Mouse (Mus musculus): ENCODE results near the gene Sgsm2.

Gene Sgsm2

DNA sequence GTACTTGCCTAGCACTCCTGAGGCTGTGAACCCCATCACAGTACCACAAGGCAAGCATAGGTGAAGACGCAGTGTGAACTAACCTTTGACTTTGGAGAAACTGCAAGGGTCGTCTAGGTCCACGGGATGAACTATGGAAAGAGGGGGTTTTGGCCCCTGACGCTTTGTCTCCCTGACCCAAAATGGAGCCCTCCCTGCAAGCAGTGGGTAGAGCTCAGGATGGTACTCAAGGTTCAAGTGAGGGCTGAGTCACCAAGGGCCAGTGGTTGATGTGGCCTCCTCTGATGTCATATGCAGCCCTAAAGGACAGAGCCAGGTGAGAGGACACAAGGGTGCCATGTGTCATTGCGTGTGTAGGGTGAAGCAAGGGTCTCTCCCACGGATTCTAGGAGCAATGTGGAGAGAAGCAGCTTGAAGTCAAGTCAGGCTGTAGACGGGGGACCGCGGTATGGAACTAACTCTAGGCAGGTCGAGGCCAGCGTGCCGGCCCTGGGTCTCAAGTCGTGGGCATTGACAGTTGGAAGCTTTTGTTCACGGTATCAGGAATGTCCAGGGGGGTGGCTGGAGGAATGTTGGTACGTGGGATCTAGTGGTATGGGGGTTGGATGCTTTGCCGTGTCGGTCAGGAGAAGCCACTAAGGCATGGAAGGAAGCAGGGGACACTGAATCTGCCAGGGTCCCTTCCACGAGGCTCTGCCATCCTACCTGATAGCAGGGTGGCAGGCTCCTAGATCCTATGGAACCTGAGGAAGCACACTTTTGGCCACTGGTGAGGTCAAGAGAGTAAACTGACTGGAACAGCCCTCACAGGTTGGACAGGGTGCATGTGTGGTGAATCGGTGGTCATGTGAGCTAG is 56.8 kb downstream of the Sgsm2 start:
- DNase-seq, result no peak

DNA sequence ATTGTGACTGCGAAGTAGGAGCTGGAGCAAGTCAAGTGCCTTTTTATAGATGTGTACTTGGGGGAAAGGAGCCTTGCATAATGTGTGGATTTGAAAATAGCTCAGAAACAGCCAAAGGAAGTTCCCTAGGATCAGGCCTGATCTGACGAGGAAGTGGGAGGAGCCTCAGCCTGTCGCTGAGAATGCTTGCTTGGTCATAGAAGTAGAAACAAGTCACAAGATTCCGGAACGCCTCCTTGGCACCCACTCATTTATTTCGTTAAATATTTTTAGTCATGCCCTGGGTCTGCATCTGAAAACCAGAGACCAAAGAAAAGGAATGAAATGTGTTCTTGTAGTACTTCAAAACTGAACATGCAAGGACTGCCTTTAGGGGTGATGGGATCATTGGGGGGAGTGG is 57.9 kb downstream of the Sgsm2 start:
- DNase-seq, result peak; percentile 71

DNA sequence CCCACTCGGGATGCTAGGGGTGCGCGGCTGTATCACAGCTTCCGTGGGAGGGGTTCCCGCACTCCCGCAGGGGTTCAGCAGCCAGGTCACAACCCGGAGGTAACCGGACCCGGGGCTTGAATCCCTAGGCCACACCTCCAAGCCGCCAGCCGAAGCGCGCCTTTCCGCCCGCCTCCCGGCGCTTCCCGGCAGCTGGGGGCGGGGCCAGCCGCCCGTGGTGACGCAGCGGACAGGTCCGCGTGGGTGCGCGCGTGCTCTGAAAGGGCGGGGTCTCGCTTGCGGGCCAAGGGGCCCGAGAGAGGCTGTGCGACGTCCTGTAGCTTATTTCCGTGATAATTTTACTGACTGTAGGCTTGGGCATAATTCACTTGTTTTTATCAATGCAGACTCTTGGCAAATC is 58.4 kb downstream of the Sgsm2 start:
- DNase-seq, result peak; percentile 95

DNA sequence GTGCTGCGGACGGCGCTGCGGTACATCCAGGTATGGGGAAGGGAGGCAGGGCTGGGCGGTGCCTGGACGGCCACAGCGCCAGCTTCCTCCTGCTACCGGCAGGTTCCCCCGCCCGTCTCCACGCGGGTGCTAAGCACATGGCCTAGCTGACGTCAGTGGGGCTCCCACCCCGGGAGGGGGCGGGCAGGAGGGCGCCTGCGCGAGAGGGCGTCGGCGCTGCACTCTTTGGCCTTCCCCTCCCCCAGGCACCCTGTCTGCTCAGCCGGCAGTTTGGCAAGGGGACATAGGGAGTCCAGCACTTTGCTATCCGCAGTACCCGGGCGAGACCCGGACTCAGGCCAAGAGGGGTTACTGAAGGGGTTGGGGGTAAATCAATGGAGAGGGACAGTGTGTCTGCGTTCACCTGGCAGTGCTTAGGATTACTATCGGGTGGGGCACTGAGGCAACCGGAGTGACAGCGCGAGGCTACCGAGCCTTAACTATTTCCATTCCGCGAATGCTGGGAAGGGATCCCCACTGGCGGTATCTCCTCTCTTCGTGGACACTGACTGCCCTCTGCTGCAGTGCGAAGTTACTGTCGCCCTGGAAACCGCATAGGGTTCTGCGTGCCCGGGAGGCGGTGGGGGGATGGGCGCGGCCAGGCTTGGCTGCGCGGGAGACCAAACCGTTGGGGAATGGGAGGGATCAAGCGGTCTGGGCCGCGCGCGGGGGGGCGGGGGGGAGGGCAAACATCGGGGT is 59.0 kb downstream of the Sgsm2 start:
- peak; percentile 95 for DNase-seq

DNA sequence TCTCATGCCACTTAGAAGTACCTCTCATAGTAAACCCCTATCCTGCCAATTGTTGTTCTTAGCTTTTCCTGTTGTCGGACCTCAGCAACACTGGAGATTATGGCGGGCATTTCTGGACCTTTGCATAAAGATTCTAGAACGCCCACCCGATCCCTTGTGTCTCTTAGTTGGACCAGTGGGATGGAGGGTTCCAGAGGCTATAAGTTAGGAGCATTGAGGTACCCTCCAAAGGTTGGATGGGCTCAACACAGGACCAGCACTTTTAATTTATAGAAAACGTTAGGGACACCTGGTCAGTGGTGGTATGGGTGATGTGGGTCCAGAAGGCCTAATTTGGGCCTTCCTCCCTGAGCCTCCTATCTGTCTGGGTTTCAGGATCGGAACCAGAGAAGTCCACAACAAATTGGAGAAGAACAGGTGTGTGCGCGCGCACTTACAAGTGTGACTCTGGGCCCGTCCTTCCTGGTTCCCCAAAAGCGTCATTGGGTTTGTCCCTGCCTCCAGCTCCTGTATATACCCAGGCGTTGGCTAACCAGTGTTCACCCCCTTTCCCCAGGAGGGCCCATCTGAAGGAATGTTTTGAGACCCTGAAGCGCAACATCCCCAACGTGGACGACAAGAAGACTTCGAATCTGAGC is 59.7 kb downstream of the Sgsm2 start:
- no peak for DNase-seq

DNA sequence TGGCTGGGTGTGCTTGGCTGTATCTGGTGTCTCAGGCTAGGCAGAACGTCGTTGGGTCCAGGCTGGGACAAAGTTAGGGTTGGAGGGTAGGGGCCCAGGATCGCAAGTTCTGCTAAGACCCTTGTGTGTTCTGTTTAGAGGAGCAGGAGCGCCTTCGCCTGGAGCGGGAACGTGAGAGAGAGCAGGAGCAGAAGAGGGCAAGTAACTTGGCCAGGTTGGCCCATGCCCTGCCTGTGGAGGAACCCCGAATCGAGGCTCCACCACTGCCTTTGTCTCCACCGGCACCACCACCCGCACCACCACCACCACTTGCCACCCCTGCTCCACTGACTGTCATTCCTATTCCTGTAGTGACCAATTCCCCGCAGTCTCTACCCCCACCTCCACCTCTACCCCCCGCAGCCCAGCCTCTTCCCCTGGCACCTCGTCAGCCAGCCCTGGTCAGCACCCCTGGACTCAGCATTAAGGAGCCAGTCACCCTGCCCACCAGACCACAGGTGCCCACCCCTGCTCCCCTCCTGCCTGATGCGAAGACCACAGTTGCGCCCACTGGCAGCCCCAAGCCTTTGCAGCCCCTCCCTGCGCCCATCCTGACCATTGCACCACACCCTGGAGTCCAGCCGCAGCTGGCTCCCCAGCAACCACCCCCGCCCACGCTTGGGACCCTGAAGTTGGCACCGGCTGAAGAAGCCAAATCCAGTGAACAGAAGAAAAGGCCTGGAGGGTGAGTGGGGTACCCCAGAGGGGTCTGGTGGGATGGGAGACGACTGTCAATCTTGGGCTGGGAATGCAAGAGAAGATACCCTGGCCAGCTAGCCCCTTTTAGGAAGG is 60.4 kb downstream of the Sgsm2 start:
- DNase-seq, result no peak

DNA sequence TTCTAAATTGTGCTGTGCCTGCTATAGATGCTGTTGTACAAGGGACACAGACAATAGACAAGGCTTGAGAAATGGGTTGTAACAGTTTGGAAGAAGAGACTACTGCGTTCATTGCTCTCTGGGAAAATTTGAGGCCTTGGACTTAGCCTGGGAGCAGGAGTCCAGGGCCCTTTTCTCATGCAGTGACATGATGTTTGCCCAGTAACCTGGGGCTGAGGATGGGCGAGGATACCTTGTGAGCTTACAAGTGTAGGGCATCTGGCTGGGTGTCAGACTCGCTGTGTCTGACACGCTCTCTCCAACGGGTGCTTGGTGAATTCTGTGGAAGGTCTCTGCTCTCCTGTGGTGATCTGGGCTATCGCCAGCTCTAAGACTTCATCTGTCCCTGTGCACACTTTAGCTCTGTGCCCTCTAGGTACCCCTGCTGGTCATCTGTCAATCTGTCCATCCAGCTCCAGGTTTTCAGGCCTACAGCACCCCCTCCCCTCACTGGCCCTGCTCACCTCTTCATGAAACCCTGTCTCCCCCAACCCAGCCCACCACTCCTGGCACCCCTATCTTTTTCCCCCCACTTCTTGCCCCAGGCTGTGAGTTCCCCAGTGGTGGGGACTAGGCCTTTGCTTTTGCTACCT is 61.2 kb downstream of the Sgsm2 start:
- no peak for DNase-seq

DNA sequence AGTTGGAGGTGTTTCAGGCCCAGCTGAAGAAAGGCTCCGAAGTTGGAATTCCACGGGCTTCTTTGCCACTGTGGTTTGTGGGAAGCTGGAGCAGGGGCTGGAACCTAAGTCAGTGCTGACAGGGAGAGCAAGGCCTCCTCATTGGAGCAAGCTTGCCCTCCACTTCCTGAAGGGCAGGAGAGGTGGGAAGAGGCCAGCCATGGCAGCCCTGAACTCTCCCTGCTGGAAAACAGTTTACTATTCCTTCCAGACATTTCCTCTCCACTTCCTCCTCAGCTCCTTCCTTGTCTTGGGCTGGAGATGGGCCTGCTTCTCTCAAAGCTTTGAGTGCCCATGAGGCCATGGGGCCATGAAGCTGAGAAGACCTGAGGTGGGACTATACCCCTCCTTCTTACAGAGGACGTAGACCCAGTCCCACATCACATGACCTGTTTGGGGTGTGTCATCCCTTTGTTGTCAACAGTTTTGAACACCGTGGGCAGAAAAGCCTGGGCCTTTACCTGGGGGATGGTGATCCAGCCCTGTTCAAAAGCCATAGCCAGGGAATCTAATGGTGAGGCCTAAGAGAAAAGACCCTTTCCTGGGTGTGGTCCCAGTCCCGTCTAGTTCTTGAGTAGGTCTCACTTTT is 62.1 kb downstream of the Sgsm2 start:
- no peak for DNase-seq

DNA sequence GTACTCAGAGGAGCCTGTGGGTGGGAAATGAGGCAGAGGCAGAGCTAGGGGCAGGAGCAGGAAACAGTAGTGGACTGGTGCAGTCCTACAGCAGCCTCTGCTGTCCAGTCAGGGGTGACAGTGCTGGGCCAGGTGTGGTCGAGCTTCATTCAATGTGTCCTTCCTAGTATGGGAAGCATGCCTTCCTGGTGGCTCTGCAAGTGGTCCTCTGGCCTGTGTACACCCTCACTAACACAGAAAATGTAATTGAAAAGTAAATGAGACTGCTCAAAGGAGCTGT is 62.6 kb downstream of the Sgsm2 start:
- no peak for DNase-seq

DNA sequence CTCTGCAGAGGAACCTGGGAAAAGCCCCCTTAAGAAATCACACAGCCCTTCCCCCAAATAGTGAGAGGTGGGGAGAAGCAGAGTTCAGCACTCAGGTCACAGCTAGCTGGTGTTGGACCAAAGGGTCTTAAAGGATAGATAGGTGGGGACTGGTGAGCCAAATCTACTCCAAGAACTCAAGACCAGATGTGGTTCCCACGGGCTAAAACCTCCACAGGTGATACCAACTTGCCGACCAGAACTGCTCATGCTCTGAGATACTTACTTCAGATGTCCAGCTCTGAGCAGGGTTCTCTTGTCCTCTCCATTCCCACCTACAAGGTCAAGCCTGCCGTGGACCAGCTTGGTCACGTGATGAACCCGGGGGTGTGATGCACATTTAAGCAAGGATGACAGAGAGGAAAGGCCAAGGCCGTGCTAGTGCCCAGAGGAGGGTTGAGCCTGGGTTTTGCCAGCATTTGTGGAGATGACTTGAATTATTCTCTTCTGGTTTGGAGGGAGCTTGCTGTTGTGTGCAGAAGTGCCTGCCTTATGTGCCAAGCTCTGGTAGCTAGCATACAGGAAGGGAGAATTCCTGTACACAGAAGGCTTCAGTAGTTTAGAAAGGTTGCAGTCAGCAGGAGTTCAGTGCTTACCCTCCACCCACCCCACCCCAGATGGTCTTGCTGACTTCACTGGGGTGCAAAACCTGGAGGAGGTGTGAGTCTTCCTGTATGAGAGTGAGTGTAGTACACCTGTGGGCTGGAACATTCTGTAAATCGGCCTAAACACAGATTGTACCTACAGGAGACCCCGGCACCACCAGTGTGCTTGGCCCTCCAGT is 63.1 kb downstream of the Sgsm2 start:
- no peak for DNase-seq

DNA sequence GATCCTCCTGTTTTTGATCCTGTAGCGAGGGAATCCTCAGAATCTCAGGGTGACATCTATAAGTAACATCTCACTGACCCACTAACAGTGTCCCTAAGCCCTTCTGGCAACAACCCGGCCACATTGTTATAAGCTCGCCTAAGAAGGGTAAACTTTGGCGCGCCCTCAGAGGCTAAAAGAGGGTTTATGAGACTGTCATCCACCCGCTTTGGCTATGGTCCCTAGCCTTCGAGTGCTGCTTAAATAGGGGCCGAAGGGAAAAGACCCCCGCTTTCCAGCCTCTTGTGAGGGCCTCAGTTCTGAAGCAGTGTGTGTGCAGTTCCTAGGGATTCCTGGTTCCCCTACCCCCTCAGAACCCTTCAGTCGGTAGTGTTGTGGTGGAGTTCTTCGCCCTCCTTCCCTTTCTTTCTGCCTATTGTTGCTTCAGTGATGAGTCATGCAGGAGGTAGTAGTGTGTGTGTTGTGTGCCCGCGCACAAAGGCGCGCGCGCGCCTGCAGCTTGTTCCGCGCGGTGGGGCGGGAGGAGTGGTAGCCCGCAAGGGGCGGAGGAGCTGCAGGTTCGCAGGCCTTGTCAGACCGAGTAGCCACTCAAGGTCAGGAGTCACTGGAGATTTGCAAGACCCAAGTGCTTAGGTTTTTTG is 64.2 kb downstream of the Sgsm2 start:
- DNase-seq, result peak; percentile 62

DNA sequence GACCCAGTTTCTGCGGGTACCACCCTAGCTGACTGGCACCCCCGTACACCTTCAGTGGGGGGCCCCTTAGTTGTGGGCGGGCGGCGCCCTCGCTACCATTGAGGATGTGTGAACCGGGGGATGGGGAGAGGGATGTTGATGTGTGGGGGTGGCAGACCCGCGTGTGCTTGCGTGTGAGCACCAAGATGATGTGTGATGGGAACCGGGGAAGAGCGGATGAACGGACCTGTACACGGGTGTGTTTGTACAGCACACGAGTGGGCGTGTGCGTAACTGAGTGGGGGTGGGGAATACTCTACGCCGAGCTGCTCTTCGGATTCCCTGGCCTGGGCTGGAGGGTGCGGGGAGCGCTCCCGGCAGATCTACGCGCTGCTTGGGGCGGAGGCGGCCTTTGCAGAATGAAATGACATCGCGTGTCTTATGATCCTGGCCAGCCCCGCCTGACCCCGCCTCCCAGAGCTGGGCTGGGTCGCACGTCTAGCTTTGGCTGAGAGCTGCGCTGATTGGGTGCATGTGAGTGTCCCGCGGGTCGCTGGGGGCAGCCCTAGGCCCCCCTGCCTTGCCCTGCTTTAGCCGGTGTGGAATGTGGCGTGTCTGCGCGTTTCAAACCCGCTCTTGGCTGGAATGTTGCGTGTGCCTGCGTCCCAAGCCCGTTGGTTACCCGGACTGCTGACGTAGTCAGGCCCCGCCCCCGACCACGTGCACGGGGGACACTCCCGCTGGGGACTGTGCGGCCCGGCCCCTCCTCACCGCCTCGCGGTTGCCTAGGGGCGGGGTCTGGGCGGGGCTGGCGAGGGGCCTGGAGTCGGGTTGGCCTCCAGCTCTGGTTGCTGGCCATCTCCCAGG is 65.0 kb downstream of the Sgsm2 start:
- DNase-seq, result peak; percentile 99

DNA sequence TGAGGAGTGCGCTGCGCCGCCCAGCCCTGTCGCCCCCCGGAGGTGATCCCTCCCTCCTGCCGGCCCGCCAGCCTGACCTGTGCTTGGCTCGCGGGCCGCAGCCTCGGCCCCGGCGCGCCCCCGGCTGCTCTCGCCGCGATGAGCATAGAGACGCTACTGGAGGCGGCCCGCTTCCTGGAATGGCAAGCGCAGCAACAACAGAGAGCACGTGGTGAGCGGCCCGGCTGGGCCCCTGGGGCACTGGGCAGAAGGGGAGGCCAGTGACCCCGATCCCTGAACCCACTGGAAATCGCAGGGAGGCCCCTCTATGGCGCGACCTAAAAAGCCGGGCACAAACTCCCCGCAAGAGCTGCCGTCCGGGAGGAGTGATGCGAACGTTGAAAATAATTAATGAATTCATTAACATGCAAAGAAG is 65.7 kb downstream of the Sgsm2 start:
- peak; percentile 51 for DNase-seq

DNA sequence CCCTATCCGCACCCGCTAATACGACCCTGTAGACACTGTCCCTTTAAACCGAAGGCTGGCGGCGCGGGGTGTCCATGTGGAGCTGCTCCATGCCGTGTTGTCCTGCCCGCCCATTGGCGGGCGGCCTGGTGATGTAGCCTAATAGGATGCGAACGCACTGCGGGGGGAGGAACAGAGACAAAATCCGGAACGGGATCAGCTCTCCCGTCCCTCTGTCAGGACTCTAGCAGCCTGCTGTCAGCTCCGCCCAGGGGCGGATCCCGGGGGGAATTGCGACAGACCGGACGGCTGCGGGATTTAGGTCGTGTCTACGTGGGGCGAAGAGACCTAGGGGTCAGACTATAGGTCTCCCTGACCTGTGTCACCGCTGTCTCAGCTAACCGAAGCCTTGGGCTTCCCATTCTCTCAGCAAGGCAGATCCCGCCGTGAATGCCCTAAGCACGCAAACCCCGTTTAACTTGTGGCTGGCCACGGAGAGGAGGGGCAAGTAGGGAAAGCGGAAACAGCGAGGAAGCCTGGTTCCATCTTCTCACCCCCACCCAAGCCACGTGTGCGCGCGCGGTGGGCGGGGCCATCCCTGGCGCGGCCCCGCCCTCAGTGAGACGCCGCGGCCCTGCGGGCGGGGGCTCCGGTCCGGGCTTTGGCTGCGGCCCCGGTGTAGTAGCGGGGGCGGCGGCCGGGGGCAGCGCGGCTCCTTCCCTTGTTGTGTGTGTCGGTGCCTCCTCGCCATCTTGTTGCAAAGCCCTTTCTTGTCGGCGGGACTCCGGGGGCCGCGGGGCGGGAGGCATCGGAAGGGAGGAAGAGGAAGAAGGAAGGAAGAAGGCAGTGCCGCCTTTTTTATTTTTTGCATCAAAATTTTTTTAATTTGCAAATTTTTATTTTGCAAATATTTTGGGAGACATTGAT is 66.4 kb downstream of the Sgsm2 start, which contains the start of gene Mnt:
Gene Mnt (plus strand): TSS at position 665 of the 906 bp plus-strand sequence.
- DNase-seq, result peak; percentile 97

DNA sequence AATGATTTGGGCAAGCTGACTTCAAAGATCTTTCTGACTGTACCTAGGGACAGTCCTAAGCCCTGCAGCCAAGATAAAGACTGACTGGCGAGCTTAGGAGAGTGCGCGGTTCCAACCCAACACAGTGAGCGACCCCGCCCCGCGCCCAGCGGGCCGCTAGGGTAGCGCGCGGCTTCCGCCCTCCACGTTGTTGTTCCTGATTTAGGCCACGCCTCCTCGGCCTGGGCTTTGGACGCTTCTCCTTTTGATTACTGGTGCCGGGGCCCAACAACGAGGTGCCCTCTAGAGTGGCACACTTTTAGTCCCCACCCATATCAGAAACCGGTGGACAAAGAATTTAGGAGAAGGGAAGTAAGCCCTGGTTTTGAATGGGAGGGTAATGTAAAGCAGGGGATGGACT is 67.0 kb downstream of the Sgsm2 start:
- peak; percentile 88 for DNase-seq

DNA sequence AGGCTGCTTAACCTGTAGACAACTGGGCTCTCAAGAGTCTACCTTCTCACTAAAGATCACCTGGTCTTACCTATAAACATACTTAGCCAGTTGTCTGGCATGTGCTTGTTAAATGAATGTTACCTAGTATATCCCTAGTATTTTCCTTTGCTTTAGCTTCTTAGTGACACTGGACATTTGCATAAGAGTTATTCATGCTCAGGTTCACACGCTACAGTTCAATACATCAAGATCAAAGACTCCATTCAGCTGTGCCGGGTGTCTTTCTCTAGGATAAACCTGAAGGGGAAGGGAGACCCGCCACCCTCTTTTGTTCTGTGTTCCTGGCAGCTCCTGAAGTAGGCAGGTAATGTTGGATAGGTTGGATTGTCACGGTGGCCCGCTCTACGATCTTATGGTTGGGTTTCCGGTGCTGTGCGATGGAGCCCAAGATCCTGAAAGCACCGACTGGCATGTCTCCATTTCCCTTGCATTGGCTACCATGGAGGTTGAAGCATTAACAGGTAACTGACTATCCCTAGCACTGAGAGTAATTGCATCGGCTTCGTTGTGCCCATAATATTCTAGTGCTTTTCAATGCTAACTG is 67.8 kb downstream of the Sgsm2 start:
- DNase-seq, result no peak

DNA sequence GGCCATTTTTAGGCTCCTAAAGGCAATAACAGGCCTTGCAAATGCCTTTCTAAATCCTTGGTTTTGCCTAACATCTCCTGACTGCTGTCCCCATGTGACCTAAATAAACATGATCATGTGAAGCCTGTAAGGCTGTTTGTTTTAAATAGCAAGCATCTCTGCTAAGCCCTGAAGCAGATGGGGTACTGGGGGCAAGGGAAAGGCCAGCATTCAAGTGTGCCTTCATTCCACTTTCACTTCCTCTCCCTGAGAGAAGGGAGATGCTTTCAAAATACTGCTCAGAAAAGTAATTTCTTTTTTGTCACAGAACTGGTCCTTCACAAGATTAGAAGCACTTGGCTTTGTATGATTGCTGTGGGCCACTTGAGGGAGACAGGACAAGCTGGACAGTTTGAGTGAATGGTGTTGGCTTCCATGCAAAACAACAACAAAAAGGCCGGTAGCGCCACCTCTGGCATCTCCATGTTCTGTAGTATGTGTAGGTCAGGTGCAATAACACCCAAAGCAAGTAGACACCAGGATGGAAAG is 68.4 kb downstream of the Sgsm2 start:
- no peak for DNase-seq
